28 mouse cellular contexts compared by ENCODE assay signal in the genomic region with DNA sequence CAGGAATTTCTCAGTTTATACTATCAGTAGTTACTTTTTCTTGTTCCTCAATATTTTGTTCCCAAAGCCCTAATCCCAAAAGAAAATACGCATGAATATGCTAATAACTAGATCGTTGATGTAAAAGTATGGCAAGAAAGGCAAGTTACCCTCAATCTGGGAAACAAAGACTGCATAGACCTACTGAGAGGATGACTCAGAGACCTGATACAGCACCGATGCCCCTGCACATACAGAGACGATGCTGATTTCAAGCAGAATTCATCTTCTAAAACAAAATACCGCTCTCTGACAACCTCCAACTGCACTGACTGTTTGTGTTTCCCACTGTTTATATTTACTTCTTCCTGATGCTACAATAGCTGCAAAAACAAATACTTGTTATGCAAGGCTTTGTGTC.
A peak's percentile ranks its signal among the peaks of the same experiment; 100 is the strongest.
DNase-seq lines count a peak whose midpoint lies in the region; ATAC-seq and TF ChIP-seq lines count a peak whose summit lies in the region.
"Had no signal": no experiment of that assay in that cellular context is flagged by ENCODE, and none has a peak within 500 bp of the region (broad histone marks: within the 10 kb centered on the region; RNA-seq: fewer than 3 reads in every experiment).

No protein-coding gene starts in this region.

- DNase-seq in forebrain, embryonic 14.5 days (ENCODE audit: low spot score), result peak; percentile 30
- no peak for DNase-seq in midbrain, embryonic 11.5 days (ENCODE audit: low spot score, missing footprints)
- DNase-seq in midbrain, postnatal 0 days (ENCODE audit: low spot score), result no peak
- DNase-seq in forebrain, postnatal 0 days, result peak; percentile 10
- no peak for DNase-seq in cerebellum, postnatal 10 days
- DNase-seq: adrenal gland, postnatal 10 days; cerebellum, adult 11-12 months; cerebellum, postnatal 14 days; gastrocnemius, adult 2 months; heart, postnatal 10 days; kidney, adult 8-10 months; kidney, postnatal 4 days; layer of hippocampus, postnatal 36 days; liver, embryonic 13.5 days; lung, adult 2 months; lung, postnatal 10 days; thymus, adult 2 months; thymus, postnatal 36 days had no signal

- no peaks in the 10 kb centered on the region for H3K27me3 ChIP-seq in forebrain, embryonic 14.5 days (replicated peaks; ENCODE audit: control insufficient read depth, insufficient read depth, low read length)
- H3K27me3 ChIP-seq in forebrain, embryonic 13.5 days, result no peaks in the 10 kb centered on the region
- no peaks in the 10 kb centered on the region for H3K27me3 ChIP-seq in midbrain, embryonic 11.5 days (ENCODE audit: control insufficient read depth, insufficient read depth, low read length)
- H3K27me3 ChIP-seq in midbrain, postnatal 0 days (ENCODE audit: insufficient read depth, low read length), result no peaks in the 10 kb centered on the region
- no peaks in the 10 kb centered on the region for H3K27me3 ChIP-seq in forebrain, postnatal 0 days (ENCODE audit: insufficient read depth, low read length)
- no peaks in the 10 kb centered on the region for H3K27me3 ChIP-seq in midbrain, embryonic 16.5 days (ENCODE audit: control insufficient read depth, insufficient read depth, low read depth, low read length)
- H3K27me3 ChIP-seq: heart, embryonic 13.5 days; liver, embryonic 13.5 days; Patski had no signal

- H3K4me2 ChIP-seq in forebrain, embryonic 14.5 days (ENCODE audit: low read length), result no peak overlapping the region
- H3K4me2 ChIP-seq in forebrain, embryonic 13.5 days, result no peak overlapping the region
- no peak overlapping the region for H3K4me2 ChIP-seq in midbrain, embryonic 11.5 days
- no peak overlapping the region for H3K4me2 ChIP-seq in midbrain, postnatal 0 days (ENCODE audit: low read depth, low read length, poor library complexity, severe bottlenecking)
- no peak overlapping the region for H3K4me2 ChIP-seq in forebrain, postnatal 0 days (ENCODE audit: low read depth)
- H3K4me2 ChIP-seq in midbrain, embryonic 16.5 days (ENCODE audit: low read length), result no peak overlapping the region; the same call in 1 of the 2 replicates
- H3K4me2 ChIP-seq: heart, embryonic 13.5 days; liver, embryonic 13.5 days had no signal

- no peak overlapping the region for H3K27ac ChIP-seq in forebrain, embryonic 14.5 days (ENCODE audit: low read depth, low read length)
- no peak overlapping the region for H3K27ac ChIP-seq in forebrain, embryonic 13.5 days
- no peak overlapping the region for H3K27ac ChIP-seq in midbrain, embryonic 11.5 days (ENCODE audit: low read depth, low read length)
- no peak overlapping the region for H3K27ac ChIP-seq in midbrain, postnatal 0 days (ENCODE audit: low read depth, low read length)
- no peak overlapping the region for H3K27ac ChIP-seq in forebrain, postnatal 0 days (ENCODE audit: low read depth, low read length)
- no peak overlapping the region for H3K27ac ChIP-seq in midbrain, embryonic 16.5 days (ENCODE audit: low read length)
- H3K27ac ChIP-seq: gastrocnemius, adult 2 months; heart, embryonic 13.5 days; kidney, postnatal 0 days; liver, embryonic 13.5 days; macrophage had no signal

- 49% methylated on average over 5 of the region's 5 CpGs for WGBS in forebrain, embryonic 14.5 days
- 54% methylated on average over 5 of the region's 5 CpGs for WGBS in forebrain, embryonic 13.5 days
- WGBS in midbrain, embryonic 11.5 days, result 64% methylated on average over 5 of the region's 5 CpGs
- WGBS in midbrain, postnatal 0 days, result 46% methylated on average over 5 of the region's 5 CpGs
- WGBS in forebrain, postnatal 0 days, result 38% methylated on average over 5 of the region's 5 CpGs
- WGBS in midbrain, embryonic 16.5 days, result 40% methylated on average over 5 of the region's 5 CpGs

- peak; percentile 48 for ATAC-seq in forebrain, embryonic 14.5 days
- no peak for ATAC-seq in forebrain, embryonic 13.5 days
- ATAC-seq in midbrain, embryonic 11.5 days (ENCODE audit: low FRiP score), result peak; percentile 65; the same call in 1 of the 2 replicates
- ATAC-seq in midbrain, postnatal 0 days (ENCODE audit: low FRiP score), result no peak
- ATAC-seq in forebrain, postnatal 0 days, result 0 out of 2 replicates have a peak, but pooled peaks have one; percentile 14
- ATAC-seq in midbrain, embryonic 16.5 days, result peak; percentile 71
- no peak for ATAC-seq in inflammation-experienced regulatory T-cells, adult 6 months
- ATAC-seq: intestine, embryonic 16.5 days; Patski had no signal

- H3K4me1 ChIP-seq in forebrain, embryonic 14.5 days (ENCODE audit: control insufficient read depth, insufficient read depth, low read length), result peaks cover 2% of the 10 kb centered on the region; the same call in 1 of the 2 replicates
- H3K4me1 ChIP-seq in forebrain, embryonic 13.5 days, result peaks cover 7% of the 10 kb centered on the region; the same call in 1 of the 2 replicates
- H3K4me1 ChIP-seq in midbrain, embryonic 11.5 days (ENCODE audit: control insufficient read depth, insufficient read depth, low read length), result peaks cover 3% of the 10 kb centered on the region; the same call in 1 of the 2 replicates
- H3K4me1 ChIP-seq in midbrain, postnatal 0 days (ENCODE audit: insufficient read depth, low read length), result no peaks in the 10 kb centered on the region
- no peaks in the 10 kb centered on the region for H3K4me1 ChIP-seq in forebrain, postnatal 0 days (ENCODE audit: insufficient read depth)
- no peaks in the 10 kb centered on the region for H3K4me1 ChIP-seq in midbrain, embryonic 16.5 days (ENCODE audit: control insufficient read depth, insufficient read depth, low read length)
- H3K4me1 ChIP-seq: heart, embryonic 13.5 days; liver, embryonic 13.5 days had no signal

- no peak for TF ChIP-seq CTCF in midbrain, postnatal 0 days (IDR thresholded peaks at IDR 0.05)
- TF ChIP-seq CTCF in forebrain, postnatal 0 days (IDR thresholded peaks at IDR 0.05; ENCODE audit: low read depth), result no peak

- H3K36me3 ChIP-seq in forebrain, embryonic 14.5 days (ENCODE audit: control insufficient read depth, insufficient read depth, low read length), result no peaks in the 10 kb centered on the region
- H3K36me3 ChIP-seq in forebrain, embryonic 13.5 days (ENCODE audit: poor library complexity, severe bottlenecking), result no peaks in the 10 kb centered on the region
- H3K36me3 ChIP-seq in midbrain, embryonic 11.5 days (ENCODE audit: control insufficient read depth, insufficient read depth, low read length), result no peaks in the 10 kb centered on the region
- no peaks in the 10 kb centered on the region for H3K36me3 ChIP-seq in midbrain, postnatal 0 days (ENCODE audit: insufficient read depth, low read length)
- no peaks in the 10 kb centered on the region for H3K36me3 ChIP-seq in forebrain, postnatal 0 days (ENCODE audit: insufficient read depth)
- no peaks in the 10 kb centered on the region for H3K36me3 ChIP-seq in midbrain, embryonic 16.5 days (ENCODE audit: control insufficient read depth, insufficient read depth, low read length)
- H3K36me3 ChIP-seq: G1E; heart, embryonic 13.5 days; liver, embryonic 13.5 days had no signal

- no peaks in the 10 kb centered on the region for H3K9me3 ChIP-seq in forebrain, embryonic 14.5 days (replicated peaks; ENCODE audit: control insufficient read depth, low read length)
- no peaks in the 10 kb centered on the region for H3K9me3 ChIP-seq in forebrain, embryonic 13.5 days (replicated peaks)
- H3K9me3 ChIP-seq in midbrain, embryonic 11.5 days (ENCODE audit: control insufficient read depth, low read length), result no peaks in the 10 kb centered on the region
- no peaks in the 10 kb centered on the region for H3K9me3 ChIP-seq in midbrain, postnatal 0 days (ENCODE audit: low read length)
- no peaks in the 10 kb centered on the region for H3K9me3 ChIP-seq in forebrain, postnatal 0 days (ENCODE audit: low read length)
- H3K9me3 ChIP-seq in midbrain, embryonic 16.5 days (replicated peaks; ENCODE audit: control insufficient read depth, low read length, poor library complexity, severe bottlenecking), result no peaks in the 10 kb centered on the region
- H3K9me3 ChIP-seq: heart, embryonic 13.5 days; liver, embryonic 13.5 days had no signal

- no peak overlapping the region for H3K9ac ChIP-seq in forebrain, embryonic 14.5 days (ENCODE audit: low read length)
- H3K9ac ChIP-seq in forebrain, embryonic 13.5 days, result no peak overlapping the region
- no peak overlapping the region for H3K9ac ChIP-seq in midbrain, embryonic 11.5 days (ENCODE audit: low read length)
- no peak overlapping the region for H3K9ac ChIP-seq in midbrain, postnatal 0 days (replicated peaks; ENCODE audit: low read length, poor library complexity, severe bottlenecking)
- H3K9ac ChIP-seq in forebrain, postnatal 0 days, result no peak overlapping the region
- H3K9ac ChIP-seq in midbrain, embryonic 16.5 days (ENCODE audit: low read depth, low read length), result no peak overlapping the region
- H3K9ac ChIP-seq: heart, embryonic 13.5 days; liver, embryonic 13.5 days had no signal

- H3K4me3 ChIP-seq in forebrain, embryonic 14.5 days (ENCODE audit: low read depth, low read length), result no peak overlapping the region
- no peak overlapping the region for H3K4me3 ChIP-seq in forebrain, embryonic 13.5 days
- H3K4me3 ChIP-seq in midbrain, embryonic 11.5 days (ENCODE audit: low read depth, low read length), result no peak overlapping the region
- no peak overlapping the region for H3K4me3 ChIP-seq in midbrain, postnatal 0 days (ENCODE audit: low read depth, low read length)
- H3K4me3 ChIP-seq in forebrain, postnatal 0 days (ENCODE audit: low read depth, low read length), result no peak overlapping the region
- no peak overlapping the region for H3K4me3 ChIP-seq in midbrain, embryonic 16.5 days (ENCODE audit: low read depth, low read length)
- H3K4me3 ChIP-seq: erythroblast, embryonic 14.5 days; gastrocnemius, adult 2 months; heart, embryonic 13.5 days; liver, embryonic 13.5 days had no signal

Comparison
In these comparisons a context has a peak if more than half of its experiments do, and no peak if none do; other contexts are left out.
1. ATAC-seq: peak in forebrain, embryonic 14.5 days (single experiment), midbrain, embryonic 11.5 days (single experiment), forebrain, postnatal 0 days (single experiment) and midbrain, embryonic 16.5 days (single experiment); none in forebrain, embryonic 13.5 days (single experiment), midbrain, postnatal 0 days (single experiment) and inflammation-experienced regulatory T-cells, adult 6 months (single experiment).
2. DNase-seq: peak in forebrain, embryonic 14.5 days (single experiment) and forebrain, postnatal 0 days (single experiment); none in midbrain, embryonic 11.5 days (single experiment), midbrain, postnatal 0 days (single experiment) and cerebellum, postnatal 10 days (0 of 2).